Mouse (Mus musculus) ES-Bruce4 (cell line): ENCODE data around the gene Lrch1.

Experiments
- CTCF ChIP-seq: IDR thresholded peaks from one replicate; pipeline ENCODE4 v1.8.1; 2011; ENCODE audit warnings: low read depth, low read length
- EP300 ChIP-seq: IDR thresholded peaks from 2 replicates; pipeline ENCODE4 v1.6.1; 2011; ENCODE audit warnings: low read depth, low read length; ENCODE audit not compliant: insufficient read depth
- POLR2A ChIP-seq: IDR thresholded peaks from one replicate; pipeline ENCODE4 v1.8.1; 2011; ENCODE audit warnings: low read length; ENCODE audit not compliant: insufficient read depth

DNA sequence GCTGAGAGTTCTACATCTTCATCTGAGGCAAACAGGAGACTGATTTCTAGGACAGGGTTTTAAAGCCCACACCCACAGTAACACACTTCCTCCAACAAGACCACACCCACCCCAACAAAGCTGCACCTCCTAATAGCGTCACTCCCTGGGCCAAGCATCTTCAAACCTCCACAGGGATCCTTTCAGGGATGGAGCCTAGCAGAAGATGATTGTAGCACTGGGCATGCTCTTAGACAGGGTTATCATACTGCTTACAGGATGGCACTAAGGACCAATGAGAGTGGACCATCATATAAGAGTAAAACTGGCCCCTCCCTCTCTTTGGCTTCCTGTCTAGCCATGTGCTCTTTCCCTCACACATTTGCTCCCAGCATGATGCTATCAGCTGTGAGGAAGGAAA lies 112.7 kb downstream of the Lrch1 start:
- TF ChIP-seq POLR2A (no peak), CTCF (no peak), EP300 (no peak)
